Mouse (Mus musculus): ENCODE results near the gene Gas6.

DNA sequence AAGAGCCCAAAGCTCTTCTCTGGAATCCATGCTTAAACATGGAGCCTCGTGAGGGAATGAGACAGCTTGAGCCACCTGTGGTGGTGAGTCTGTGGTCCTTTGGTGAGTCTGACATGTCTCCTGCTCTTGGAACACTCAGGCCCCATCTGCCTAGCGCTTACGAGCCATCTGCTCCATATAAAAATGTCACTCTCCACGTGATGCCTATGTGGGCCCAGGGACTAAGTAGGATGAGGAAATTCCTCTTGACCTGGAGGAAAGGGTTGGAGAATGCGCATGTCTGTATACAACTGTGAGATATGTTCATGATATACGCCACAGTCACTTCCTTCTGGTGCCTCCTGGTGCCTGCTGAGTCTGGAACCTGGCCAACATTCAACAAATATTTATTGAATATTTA lies 18.4 kb upstream of the Gas6 start:
- no peak for TF ChIP-seq CTCF (IDR thresholded peaks at IDR 0.05 in 2 of 3, conservative IDR thresholded peaks at IDR 0.05 in 1 of 3; ENCODE audit: control insufficient read depth in 1 of 3, insufficient read depth in 1 of 3, low read depth in 2 of 3, low read length in 3 of 3, poor library complexity in 1 of 3, severe bottlenecking in 1 of 3)
- TF ChIP-seq USF1 (IDR thresholded peaks at IDR 0.05; ENCODE audit: low read depth, low read length) = peak; percentile 51; the same call in 1 of the 2 replicates
- no peak for TF ChIP-seq POLR2A (IDR thresholded peaks at IDR 0.05; ENCODE audit: control insufficient read depth in 1 of 2, insufficient read depth in 1 of 2, low read depth in 1 of 2, low read length in 2 of 2, poor library complexity in 1 of 2)
- TF ChIP-seq POLR2AphosphoS2 (IDR thresholded peaks at IDR 0.05; ENCODE audit: low read length) = no peak
- no peak for TF ChIP-seq HCFC1 (IDR thresholded peaks at IDR 0.05; ENCODE audit: low read depth, low read length)
- TF ChIP-seq ZKSCAN1 (IDR thresholded peaks at IDR 0.05; ENCODE audit: low read depth, low read length) = no peak
- TF ChIP-seq MAZ (IDR thresholded peaks at IDR 0.05; ENCODE audit: low read depth, low read length) = no peak
- TF ChIP-seq ZNF384 (IDR thresholded peaks at IDR 0.05; ENCODE audit: low read depth, low read length) = no peak
- no peak for TF ChIP-seq EP300 (IDR thresholded peaks at IDR 0.05; ENCODE audit: low read depth in 1 of 2, low read length in 2 of 2)
- no peak for TF ChIP-seq MXI1 (IDR thresholded peaks at IDR 0.05; ENCODE audit: low read depth, low read length)

Measured in MEL (cell line).